Mouse (Mus musculus): ENCODE results near the gene 2200002J24Rik.

GRCm38 (mm10) chr7:30747525-30748204 is 48.9 kb downstream of the 2200002J24Rik start:
- TF ChIP-seq CTCF (IDR thresholded peaks at IDR 0.05; ENCODE audit: borderline replicate concordance, control insufficient read depth, extremely low read depth, insufficient read depth, low read length, poor library complexity) (no peak), POLR2A (IDR thresholded peaks at IDR 0.05; ENCODE audit: control insufficient read depth, extremely low read depth, insufficient read depth, low read length, poor library complexity) (no peak)

Measured in thymus, adult 2 months (tissue).